Mouse (Mus musculus) stomach, postnatal 0 days (tissue): ENCODE data around the gene Eomes.

ENCODE experiments used
- CTCF ChIP-seq: IDR thresholded peaks from 2 replicates; pipeline ENCODE4 v1.5.1; 2016; ENCODE audit warnings: antibody characterized with exemption, low read depth, mild to moderate bottlenecking, moderate library complexity
- EP300 ChIP-seq: optimal IDR thresholded peaks from 2 replicates; pipeline ENCODE3; 2016; ENCODE audit warnings: antibody characterized with exemption

DNA sequence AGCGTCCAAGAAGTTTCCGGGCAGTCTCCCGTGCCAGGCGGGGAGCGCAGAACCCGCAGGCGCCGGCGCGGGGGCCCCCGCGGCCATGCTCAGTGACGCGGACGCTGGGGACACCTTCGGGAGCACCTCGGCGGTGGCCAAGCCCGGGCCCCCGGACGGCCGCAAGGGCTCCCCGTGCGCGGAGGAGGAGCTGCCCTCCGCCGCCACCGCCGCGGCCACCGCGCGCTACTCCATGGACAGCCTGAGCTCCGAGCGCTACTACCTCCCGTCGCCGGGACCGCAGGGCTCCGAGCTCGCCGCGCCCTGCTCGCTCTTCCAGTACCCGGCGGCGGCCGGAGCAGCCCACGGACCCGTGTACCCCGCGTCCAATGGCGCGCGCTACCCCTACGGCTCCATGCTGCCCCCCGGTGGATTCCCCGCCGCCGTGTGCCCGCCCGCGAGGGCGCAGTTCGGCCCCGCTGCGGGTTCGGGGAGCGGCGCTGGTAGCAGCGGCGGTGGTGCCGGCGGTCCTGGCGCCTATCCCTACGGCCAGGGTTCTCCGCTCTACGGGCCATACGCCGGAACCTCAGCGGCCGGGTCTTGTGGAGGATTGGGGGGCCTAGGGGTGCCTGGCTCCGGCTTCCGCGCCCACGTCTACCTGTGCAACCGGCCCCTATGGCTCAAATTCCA, 961 bp downstream of the Eomes start:
- TF ChIP-seq CTCF (peak; percentile 55), EP300 (no peak)
